Mouse (Mus musculus): ENCODE measurements around the gene Galp. TPM values are rescaled to one million over a fixed set of nuclear protein-coding genes. Genes with fewer than 3 reads are reported as not detected.

The Galp gene
- polyA plus RNA-seq, 1 experiment: not detected

DNA sequence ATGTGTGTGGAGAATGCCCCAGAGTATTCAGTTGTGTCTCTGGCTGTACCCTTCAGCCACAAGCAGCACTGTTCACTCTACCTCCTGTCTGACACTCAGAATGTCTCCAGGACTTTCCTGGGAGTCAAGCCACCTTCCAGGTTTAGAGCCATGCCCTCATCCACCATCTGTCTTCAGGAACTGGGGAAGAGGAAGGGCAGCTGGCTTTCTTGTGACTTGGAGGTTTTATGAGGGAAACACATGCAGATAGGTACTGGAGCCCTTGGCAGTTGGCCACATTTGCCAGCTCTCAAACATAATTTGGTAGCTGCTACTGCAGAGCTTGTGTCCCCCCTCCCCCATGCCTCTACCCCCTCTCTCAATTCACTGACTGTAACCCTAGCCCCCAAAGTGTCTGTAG is 17.9 kb upstream of the Galp start:
- H3K27ac ChIP-seq (ENCODE audit: control insufficient read depth, insufficient read depth, low read depth, low read length): no peak overlapping the region
- H3K36me3 ChIP-seq (ENCODE audit: control insufficient read depth, insufficient read depth, low read length): no peaks in the 10 kb centered on the region
- no peaks in the 10 kb centered on the region for H3K27me3 ChIP-seq (ENCODE audit: control insufficient read depth, insufficient read depth, low read length)
- TF ChIP-seq CTCF (IDR thresholded peaks at IDR 0.05; ENCODE audit: control insufficient read depth, insufficient read depth, insufficient replicate concordance, low read depth, low read length) (no peak), POLR2A (IDR thresholded peaks at IDR 0.05; ENCODE audit: control insufficient read depth, low read depth, low read length) (no peak)
- H3K4me1 ChIP-seq (ENCODE audit: control insufficient read depth, insufficient read depth, low read length): peaks cover 5% of the 10 kb centered on the region; the same call in 1 of the 2 replicates
- no peak overlapping the region for H3K4me3 ChIP-seq (ENCODE audit: control insufficient read depth, low read depth, low read length)

DNA sequence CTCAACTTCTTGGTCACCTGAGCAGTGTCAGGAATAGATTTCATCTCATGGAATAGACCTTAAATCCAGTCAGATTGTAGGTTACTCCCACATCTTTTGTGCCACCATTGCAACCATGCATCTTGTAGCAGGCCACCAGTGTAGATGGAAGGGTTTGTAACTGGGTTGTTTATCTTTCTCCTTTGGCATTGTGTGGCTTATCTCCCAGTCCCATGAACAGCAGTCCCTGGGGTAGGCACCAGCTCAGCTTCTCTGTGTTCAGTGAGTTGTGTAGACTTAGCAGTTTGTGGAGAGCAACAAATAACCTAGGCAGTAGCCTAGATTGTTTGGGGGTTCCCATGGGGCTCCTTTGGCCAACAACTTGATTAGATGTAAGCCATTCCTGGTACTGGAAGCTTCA is 14.0 kb upstream of the Galp start:
- TF ChIP-seq CTCF (IDR thresholded peaks at IDR 0.05; ENCODE audit: control insufficient read depth, insufficient read depth, insufficient replicate concordance, low read depth, low read length): no peak
- no peak for TF ChIP-seq POLR2A (IDR thresholded peaks at IDR 0.05; ENCODE audit: control insufficient read depth, low read depth, low read length)
- no peaks in the 10 kb centered on the region for H3K27me3 ChIP-seq (ENCODE audit: control insufficient read depth, insufficient read depth, low read length)
- H3K36me3 ChIP-seq (ENCODE audit: control insufficient read depth, insufficient read depth, low read length): no peaks in the 10 kb centered on the region
- no peak overlapping the region for H3K27ac ChIP-seq (ENCODE audit: control insufficient read depth, insufficient read depth, low read depth, low read length)
- no peak overlapping the region; the same call in 1 of the 2 replicates for H3K4me3 ChIP-seq (ENCODE audit: control insufficient read depth, low read depth, low read length)
- H3K4me1 ChIP-seq (ENCODE audit: control insufficient read depth, insufficient read depth, low read length): peaks cover 8% of the 10 kb centered on the region

- Histone ChIP-seq H3K27me3 (ENCODE audit: control insufficient read depth, insufficient read depth, low read length) (no peaks in the 10 kb centered on the region), H3K4me3 (ENCODE audit: control insufficient read depth, low read depth, low read length) (peak overlapping the region; percentile 63), H3K4me1 (ENCODE audit: control insufficient read depth, insufficient read depth, low read length) (peaks cover 8% of the 10 kb centered on the region), H3K36me3 (ENCODE audit: control insufficient read depth, insufficient read depth, low read length) (no peaks in the 10 kb centered on the region), H3K27ac (ENCODE audit: control insufficient read depth, insufficient read depth, low read depth, low read length) (peak overlapping the region; percentile 45; the same call in 1 of the 2 replicates)
- TF ChIP-seq CTCF (IDR thresholded peaks at IDR 0.05; ENCODE audit: control insufficient read depth, insufficient read depth, insufficient replicate concordance, low read depth, low read length) (no peak), POLR2A (IDR thresholded peaks at IDR 0.05; ENCODE audit: control insufficient read depth, low read depth, low read length) (0 out of 2 replicates have a peak, but pooled peaks have one; percentile 29)
Observed at GRCm38 (mm10) chr7:6183802-6184201, 13.1 kb upstream of the Galp start.

DNA sequence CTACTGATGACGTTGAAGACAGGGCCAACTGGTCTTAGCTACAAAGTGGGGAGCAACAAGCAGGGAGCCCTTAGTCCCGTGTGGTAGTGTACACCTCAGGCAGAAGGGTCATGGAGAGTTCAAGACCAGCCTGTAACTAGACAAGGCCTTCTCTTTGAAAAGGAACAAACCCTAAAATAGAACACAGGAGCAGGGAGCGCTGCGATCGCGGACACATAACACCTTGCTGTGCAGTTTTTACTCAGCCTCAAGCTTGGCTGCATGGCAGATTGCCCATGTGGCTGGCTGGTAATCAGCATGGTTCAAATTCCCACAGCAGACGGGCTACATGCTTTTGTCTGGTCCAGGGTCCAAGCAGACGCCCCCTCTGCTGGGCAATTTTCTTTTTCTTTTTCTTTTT is 12.4 kb upstream of the Galp start:
- H3K4me3 ChIP-seq (ENCODE audit: control insufficient read depth, low read depth, low read length): no peak overlapping the region
- peaks cover 13% of the 10 kb centered on the region for H3K4me1 ChIP-seq (ENCODE audit: control insufficient read depth, insufficient read depth, low read length)
- no peaks in the 10 kb centered on the region for H3K27me3 ChIP-seq (ENCODE audit: control insufficient read depth, insufficient read depth, low read length)
- TF ChIP-seq POLR2A (IDR thresholded peaks at IDR 0.05; ENCODE audit: control insufficient read depth, low read depth, low read length) (no peak), CTCF (IDR thresholded peaks at IDR 0.05; ENCODE audit: control insufficient read depth, insufficient read depth, insufficient replicate concordance, low read depth, low read length) (no peak)
- H3K36me3 ChIP-seq (ENCODE audit: control insufficient read depth, insufficient read depth, low read length): no peaks in the 10 kb centered on the region
- H3K27ac ChIP-seq (ENCODE audit: control insufficient read depth, insufficient read depth, low read depth, low read length): no peak overlapping the region

DNA sequence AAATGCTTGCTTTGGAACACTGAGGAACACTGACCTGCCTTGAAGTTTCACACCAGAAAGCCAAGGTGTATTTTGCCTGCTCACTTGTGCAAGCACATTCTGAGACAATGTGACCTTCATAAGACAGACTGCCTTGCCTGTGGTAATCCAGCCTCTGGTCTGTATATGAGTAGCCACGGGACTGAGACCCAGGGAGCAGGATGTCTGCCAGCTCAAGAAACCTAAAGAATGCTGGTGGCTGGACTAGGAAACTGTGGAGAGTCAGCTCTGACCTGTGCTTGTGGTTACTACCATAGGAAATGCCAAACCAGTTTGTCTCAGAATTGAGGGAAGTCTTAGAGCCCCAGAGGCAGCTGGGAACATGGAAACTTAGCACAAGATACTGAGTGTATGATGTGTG is 11.5 kb upstream of the Galp start:
- no peak overlapping the region for H3K4me3 ChIP-seq (ENCODE audit: control insufficient read depth, low read depth, low read length)
- H3K36me3 ChIP-seq (ENCODE audit: control insufficient read depth, insufficient read depth, low read length): no peaks in the 10 kb centered on the region

GRCm38 (mm10) chr7:6186176-6186575 is 10.7 kb upstream of the Galp start:
- Histone ChIP-seq H3K27me3 (ENCODE audit: control insufficient read depth, insufficient read depth, low read length) (no peaks in the 10 kb centered on the region), H3K4me3 (ENCODE audit: control insufficient read depth, low read depth, low read length) (no peak overlapping the region), H3K36me3 (ENCODE audit: control insufficient read depth, insufficient read depth, low read length) (no peaks in the 10 kb centered on the region), H3K27ac (ENCODE audit: control insufficient read depth, insufficient read depth, low read depth, low read length) (no peak overlapping the region), H3K4me1 (ENCODE audit: control insufficient read depth, insufficient read depth, low read length) (peaks cover 22% of the 10 kb centered on the region)
- TF ChIP-seq POLR2A (IDR thresholded peaks at IDR 0.05; ENCODE audit: control insufficient read depth, low read depth, low read length): no peak
- TF ChIP-seq CTCF (IDR thresholded peaks at IDR 0.05; ENCODE audit: control insufficient read depth, insufficient read depth, insufficient replicate concordance, low read depth, low read length): no peak

More for the DNA sequence above, 11.5 kb upstream of the Galp start:
- no peaks in the 10 kb centered on the region for H3K27me3 ChIP-seq (ENCODE audit: control insufficient read depth, insufficient read depth, low read length)
- peaks cover 22% of the 10 kb centered on the region for H3K4me1 ChIP-seq (ENCODE audit: control insufficient read depth, insufficient read depth, low read length)
- H3K27ac ChIP-seq (ENCODE audit: control insufficient read depth, insufficient read depth, low read depth, low read length): no peak overlapping the region
- TF ChIP-seq POLR2A (IDR thresholded peaks at IDR 0.05; ENCODE audit: control insufficient read depth, low read depth, low read length) (no peak), CTCF (IDR thresholded peaks at IDR 0.05; ENCODE audit: control insufficient read depth, insufficient read depth, insufficient replicate concordance, low read depth, low read length) (no peak)

GRCm38 (mm10) chr7:6186756-6187155 is 10.1 kb upstream of the Galp start:
- Histone ChIP-seq H3K27ac (ENCODE audit: control insufficient read depth, insufficient read depth, low read depth, low read length) (no peak overlapping the region), H3K27me3 (ENCODE audit: control insufficient read depth, insufficient read depth, low read length) (no peaks in the 10 kb centered on the region), H3K4me1 (ENCODE audit: control insufficient read depth, insufficient read depth, low read length) (peaks cover 22% of the 10 kb centered on the region), H3K36me3 (ENCODE audit: control insufficient read depth, insufficient read depth, low read length) (no peaks in the 10 kb centered on the region), H3K4me3 (ENCODE audit: control insufficient read depth, low read depth, low read length) (no peak overlapping the region)
- no peak for TF ChIP-seq CTCF (IDR thresholded peaks at IDR 0.05; ENCODE audit: control insufficient read depth, insufficient read depth, insufficient replicate concordance, low read depth, low read length)
- TF ChIP-seq POLR2A (IDR thresholded peaks at IDR 0.05; ENCODE audit: control insufficient read depth, low read depth, low read length): no peak

- Histone ChIP-seq H3K27ac (ENCODE audit: control insufficient read depth, insufficient read depth, low read depth, low read length) (no peak overlapping the region), H3K36me3 (ENCODE audit: control insufficient read depth, insufficient read depth, low read length) (no peaks in the 10 kb centered on the region), H3K27me3 (ENCODE audit: control insufficient read depth, insufficient read depth, low read length) (no peaks in the 10 kb centered on the region), H3K4me3 (ENCODE audit: control insufficient read depth, low read depth, low read length) (peak overlapping the region; percentile 59), H3K4me1 (ENCODE audit: control insufficient read depth, insufficient read depth, low read length) (peaks cover 15% of the 10 kb centered on the region)
- TF ChIP-seq CTCF (IDR thresholded peaks at IDR 0.05; ENCODE audit: control insufficient read depth, insufficient read depth, insufficient replicate concordance, low read depth, low read length) (no peak), POLR2A (IDR thresholded peaks at IDR 0.05; ENCODE audit: control insufficient read depth, low read depth, low read length) (no peak)
Observed at GRCm38 (mm10) chr7:6189542-6189941, 7.3 kb upstream of the Galp start.
